ENCODE assay signal across 10 mouse cellular contexts in genomic region chr7:28544051-28544601, GRCm38 (mm10). TPM values are rescaled to one million over a fixed set of nuclear protein-coding genes. Genes with fewer than 3 reads are reported as not detected.
DNase-seq lines count a peak whose midpoint lies in the region; ATAC-seq and TF ChIP-seq lines count a peak whose summit lies in the region.
"Had no signal": no experiment of that assay in that cellular context is flagged by ENCODE, and none has a peak within 500 bp of the region (broad histone marks: within the 10 kb centered on the region; RNA-seq: fewer than 3 reads in every experiment).

No protein-coding gene starts in this region.

- H3K4me3 ChIP-seq in gastrocnemius, adult 2 months, result no peak overlapping the region
- peak overlapping the region; percentile 19 for H3K4me3 ChIP-seq in forebrain, embryonic 12.5 days (replicated peaks)
- peak overlapping the region; percentile 32 for H3K4me3 ChIP-seq in kidney, embryonic 15.5 days (replicated peaks)
- H3K4me3 ChIP-seq in midbrain, embryonic 14.5 days (replicated peaks; ENCODE audit: low read depth, low read length), result peak overlapping the region; percentile 15; the same call in 1 of the 2 replicates

- DNase-seq in gastrocnemius, adult 2 months, result peak; percentile 15
- DNase-seq in gastrocnemius, postnatal 25 days, result no peak
- peak; percentile 19 for DNase-seq in midbrain, embryonic 14.5 days
- no peak for DNase-seq in urinary bladder, postnatal 10 days (ENCODE audit: low spot score)
- DNase-seq in T-cell, adult 2 months (ENCODE audit: low spot score), result no peak
- no peak for DNase-seq in urinary bladder, postnatal 4 days (ENCODE audit: low spot score in 2 of 2)

- 3% methylated on average over 25 of the region's 27 CpGs for WGBS in forebrain, embryonic 12.5 days
- 3% methylated on average over 27 of the region's 27 CpGs for WGBS in kidney, embryonic 15.5 days
- WGBS in midbrain, embryonic 14.5 days, result under 1% methylated on average over 26 of the region's 27 CpGs

- H3K27me3 ChIP-seq in forebrain, embryonic 12.5 days, result peaks cover 57% of the 10 kb centered on the region
- H3K27me3 ChIP-seq in kidney, embryonic 15.5 days, result peaks cover 40% of the 10 kb centered on the region
- peaks cover 34% of the 10 kb centered on the region; the same call in 1 of the 2 replicates for H3K27me3 ChIP-seq in midbrain, embryonic 14.5 days (ENCODE audit: control insufficient read depth, insufficient read depth, low read length)

- no peak overlapping the region for H3K9ac ChIP-seq in forebrain, embryonic 12.5 days
- 0 out of 2 replicates have a peak overlapping the region, but pooled peaks have one; percentile 31 for H3K9ac ChIP-seq in kidney, embryonic 15.5 days
- no peak overlapping the region for H3K9ac ChIP-seq in midbrain, embryonic 14.5 days (replicated peaks; ENCODE audit: low read length)

- peaks cover 19% of the 10 kb centered on the region for H3K4me1 ChIP-seq in forebrain, embryonic 12.5 days
- H3K4me1 ChIP-seq in kidney, embryonic 15.5 days, result peaks cover 32% of the 10 kb centered on the region
- H3K4me1 ChIP-seq in midbrain, embryonic 14.5 days (ENCODE audit: control insufficient read depth, insufficient read depth, low read length), result peaks cover 2% of the 10 kb centered on the region; the same call in 1 of the 2 replicates

- intact Hi-C loops in gastrocnemius, adult 2 months (cut with DNase I), result no loop called here

- H3K9me3 ChIP-seq in forebrain, embryonic 12.5 days, result no peaks in the 10 kb centered on the region
- H3K9me3 ChIP-seq in kidney, embryonic 15.5 days (replicated peaks), result no peaks in the 10 kb centered on the region
- no peaks in the 10 kb centered on the region for H3K9me3 ChIP-seq in midbrain, embryonic 14.5 days (ENCODE audit: control insufficient read depth, low read length)

- no peak for ATAC-seq in forebrain, embryonic 12.5 days (ENCODE audit: low FRiP score)
- peak; percentile 72; the same call in 1 of the 2 replicates for ATAC-seq in kidney, embryonic 15.5 days (replicated peaks; ENCODE audit: low FRiP score)
- ATAC-seq in midbrain, embryonic 14.5 days (ENCODE audit: low FRiP score, low TSS enrichment), result no peak

- H3K27ac ChIP-seq in gastrocnemius, adult 2 months, result no peak overlapping the region
- H3K27ac ChIP-seq in forebrain, embryonic 12.5 days, result no peak overlapping the region
- H3K27ac ChIP-seq in kidney, embryonic 15.5 days, result no peak overlapping the region
- H3K27ac ChIP-seq in midbrain, embryonic 14.5 days (replicated peaks; ENCODE audit: low read depth, low read length), result no peak overlapping the region

- no peaks in the 10 kb centered on the region for H3K36me3 ChIP-seq in forebrain, embryonic 12.5 days (replicated peaks)
- H3K36me3 ChIP-seq in kidney, embryonic 15.5 days, result no peaks in the 10 kb centered on the region
- no peaks in the 10 kb centered on the region for H3K36me3 ChIP-seq in midbrain, embryonic 14.5 days (ENCODE audit: control insufficient read depth, insufficient read depth, low read length)

- TF ChIP-seq CTCF in gastrocnemius, adult 2 months (IDR thresholded peaks at IDR 0.05), result no peak

- peak overlapping the region; percentile 44 for H3K4me2 ChIP-seq in forebrain, embryonic 12.5 days
- peak overlapping the region; percentile 61 for H3K4me2 ChIP-seq in kidney, embryonic 15.5 days
- H3K4me2 ChIP-seq in midbrain, embryonic 14.5 days (ENCODE audit: low read length), result peak overlapping the region; percentile 49

RNA-seq across cellular contexts. Expression of gene Nccrp1, which starts 2.9 kb away (rescaled TPM):
- not detected for total RNA-seq in gastrocnemius, adult 2 months (2021)
- total RNA-seq in gastrocnemius, postnatal 25 days (2021), result not detected
- polyA plus RNA-seq in forebrain, embryonic 12.5 days (2016; fragmentation: Nextera tagmentation; extraction: Ambion mirVana), result not detected in 2 replicates
- 0.14 TPM in 1 of 2 replicates, not detected in the other for polyA plus RNA-seq in kidney, embryonic 15.5 days (2015; fragmentation: Nextera tagmentation; extraction: Ambion mirVana)
- 0.13 TPM in 1 of 2 replicates, not detected in the other for polyA plus RNA-seq in midbrain, embryonic 14.5 days (2014; fragmentation: Nextera tagmentation; extraction: Ambion mirVana)
- total RNA-seq: gastrocnemius, adult 8-10 months had no signal

RNA-seq across cellular contexts. Expression of gene Sycn, which starts 3.4 kb away (rescaled TPM):
- total RNA-seq in gastrocnemius, adult 2 months (2021), result not detected
- not detected for total RNA-seq in gastrocnemius, postnatal 25 days (2021)
- polyA plus RNA-seq in forebrain, embryonic 12.5 days (2016; fragmentation: Nextera tagmentation; extraction: Ambion mirVana), result not detected in 2 replicates
- polyA plus RNA-seq in kidney, embryonic 15.5 days (2015; fragmentation: Nextera tagmentation; extraction: Ambion mirVana), result not detected in 2 replicates
- not detected in 2 replicates for polyA plus RNA-seq in midbrain, embryonic 14.5 days (2014; fragmentation: Nextera tagmentation; extraction: Ambion mirVana)
- total RNA-seq: gastrocnemius, adult 8-10 months; neutrophil, adult 5-6 weeks had no signal

RNA-seq across cellular contexts. Expression of gene Ifnl3, which starts 21.5 kb away (rescaled TPM):
- total RNA-seq in gastrocnemius, adult 2 months (2021), result not detected
- total RNA-seq in gastrocnemius, postnatal 25 days (2021), result not detected
- polyA plus RNA-seq in forebrain, embryonic 12.5 days (2016; fragmentation: Nextera tagmentation; extraction: Ambion mirVana), result not detected in 2 replicates
- polyA plus RNA-seq in kidney, embryonic 15.5 days (2015; fragmentation: Nextera tagmentation; extraction: Ambion mirVana), result not detected in 2 replicates
- not detected in 2 replicates for polyA plus RNA-seq in midbrain, embryonic 14.5 days (2014; fragmentation: Nextera tagmentation; extraction: Ambion mirVana)
- total RNA-seq: gastrocnemius, adult 8-10 months; neutrophil, adult 5-6 weeks had no signal

RNA-seq across cellular contexts. Expression of gene Ifnl2, which starts 33.9 kb away (rescaled TPM):
- total RNA-seq in gastrocnemius, adult 2 months (2021), result not detected
- not detected for total RNA-seq in gastrocnemius, postnatal 25 days (2021)
- not detected in 2 replicates for polyA plus RNA-seq in forebrain, embryonic 12.5 days (2016; fragmentation: Nextera tagmentation; extraction: Ambion mirVana)
- polyA plus RNA-seq in kidney, embryonic 15.5 days (2015; fragmentation: Nextera tagmentation; extraction: Ambion mirVana), result not detected in 2 replicates
- polyA plus RNA-seq in midbrain, embryonic 14.5 days (2014; fragmentation: Nextera tagmentation; extraction: Ambion mirVana), result not detected in 2 replicates
- total RNA-seq: gastrocnemius, adult 8-10 months; neutrophil, adult 5-6 weeks had no signal

RNA-seq across cellular contexts. Expression of gene Samd4b, which starts 53.8 kb away (rescaled TPM):
- total RNA-seq in gastrocnemius, adult 2 months (2021), result 10 to 100 TPM; 13.0 to 13.1 TPM
- 10 to 100 TPM in 1 of 2 experiments, 1 to 10 TPM in 1; 9.8 to 14.0 TPM for total RNA-seq in gastrocnemius, postnatal 25 days (2021)
- 35.6 and 37.6 TPM in 2 replicates for polyA plus RNA-seq in forebrain, embryonic 12.5 days (2016; fragmentation: Nextera tagmentation; extraction: Ambion mirVana)
- polyA plus RNA-seq in kidney, embryonic 15.5 days (2015; fragmentation: Nextera tagmentation; extraction: Ambion mirVana), result 28.8 and 33.6 TPM in 2 replicates
- polyA plus RNA-seq in midbrain, embryonic 14.5 days (2014; fragmentation: Nextera tagmentation; extraction: Ambion mirVana), result 27.2 and 29.5 TPM in 2 replicates

Comparison
In these comparisons a context has a peak if more than half of its experiments do, and no peak if none do; other contexts are left out.
1. DNase-seq: peak in gastrocnemius, adult 2 months (single experiment) and midbrain, embryonic 14.5 days (single experiment); none in gastrocnemius, postnatal 25 days (single experiment), urinary bladder, postnatal 10 days (single experiment), T-cell, adult 2 months (single experiment) and urinary bladder, postnatal 4 days (0 of 2).
2. Peak in every context shown above with its lines, with median percentiles within 50 percentile points of each other: H3K4me2 ChIP-seq.